ENCODE assay signal across 8 mouse cellular contexts in genomic region chr2:132815608-132816314, GRCm38 (mm10). TPM values are rescaled to one million over a fixed set of nuclear protein-coding genes. Genes with fewer than 3 reads are reported as not detected.
DNase-seq lines count a peak whose midpoint lies in the region; ATAC-seq and TF ChIP-seq lines count a peak whose summit lies in the region.

Gene Trmt6, minus strand, starts transcription at chr2:132816055.
Gene Mcm8, plus strand, starts transcription at chr2:132816141.

- TF ChIP-seq EP300 in lung, postnatal 0 days (IDR thresholded peaks at IDR 0.05), result peak; percentile 73

- no peaks in the 10 kb centered on the region for H3K27me3 ChIP-seq in hindbrain, embryonic 10.5 days (ENCODE audit: insufficient read depth, poor library complexity, severe bottlenecking)
- no peaks in the 10 kb centered on the region for H3K27me3 ChIP-seq in lung, postnatal 0 days (replicated peaks; ENCODE audit: insufficient read depth, low read length)

- H3K9me3 ChIP-seq in hindbrain, embryonic 10.5 days, result no peaks in the 10 kb centered on the region
- no peaks in the 10 kb centered on the region for H3K9me3 ChIP-seq in lung, postnatal 0 days (ENCODE audit: low read length)

- peak; percentile 50 for TF ChIP-seq CTCF in lung, postnatal 0 days (IDR thresholded peaks at IDR 0.05)

- H3K36me3 ChIP-seq in hindbrain, embryonic 10.5 days, result peaks cover 48% of the 10 kb centered on the region
- H3K36me3 ChIP-seq in lung, postnatal 0 days (ENCODE audit: insufficient read depth, low read length), result 0 out of 2 replicates have a peak, but pooled peaks cover 4% of the 10 kb centered on the region

- peak within 1 kb of the TSS; percentile 89 for H3K27ac ChIP-seq in hindbrain, embryonic 10.5 days
- peak within 1 kb of the TSS; percentile 39 for H3K27ac ChIP-seq in lung, postnatal 0 days (ENCODE audit: low read length)

- H3K9ac ChIP-seq in lung, postnatal 0 days (replicated peaks; ENCODE audit: low read depth), result peak within 1 kb of the TSS; percentile 57

- DNase-seq in MN1 (ENCODE audit: low spot score), result peak; percentile 97
- peak; percentile 90 for DNase-seq in cerebellum, adult 9-10 months
- DNase-seq in hindbrain, embryonic 10.5 days (ENCODE audit: low spot score), result peak; percentile 95
- DNase-seq in layer of hippocampus, adult 9-11 months, result peak; percentile 94
- peak; percentile 99 for DNase-seq in lung, postnatal 0 days (ENCODE audit: low spot score)
- DNase-seq in ovary, postnatal 14 days (ENCODE audit: low spot score), result peak; percentile 73
- peak; percentile 93 for DNase-seq in thymus, postnatal 14 days

- H3K4me3 ChIP-seq in hindbrain, embryonic 10.5 days, result peak within 1 kb of the TSS; percentile 84
- peak within 1 kb of the TSS; percentile 60 for H3K4me3 ChIP-seq in lung, postnatal 0 days (ENCODE audit: low read depth, low read length)

- peaks cover 26% of the 10 kb centered on the region for H3K4me1 ChIP-seq in hindbrain, embryonic 10.5 days (replicated peaks)
- peaks cover 4% of the 10 kb centered on the region; the same call in 1 of the 2 replicates for H3K4me1 ChIP-seq in lung, postnatal 0 days (ENCODE audit: insufficient read depth, low read depth, low read length)

- ATAC-seq in frontal cortex, adult (ENCODE audit: low TSS enrichment), result peak; percentile 100
- peak; percentile 100 for ATAC-seq in lung, postnatal 0 days

- WGBS in hindbrain, embryonic 10.5 days, result under 1% methylated on average over 59 of the region's 59 CpGs
- under 1% methylated on average over 59 of the region's 59 CpGs for WGBS in lung, postnatal 0 days

- peak within 1 kb of the TSS; percentile 76 for H3K4me2 ChIP-seq in lung, postnatal 0 days (replicated peaks; ENCODE audit: low read depth, low read length)

RNA-seq across cellular contexts. Expression of gene Trmt6, which starts in this region (rescaled TPM):
- 31.7 and 37.2 TPM in 2 replicates for polyA plus RNA-seq in hindbrain, embryonic 10.5 days (2016; fragmentation: Nextera tagmentation; extraction: Ambion mirVana)
- polyA plus RNA-seq in lung, postnatal 0 days (2015; fragmentation: Nextera tagmentation; extraction: Ambion mirVana), result 17.7 and 20.6 TPM in 2 replicates

RNA-seq across cellular contexts. Expression of gene Mcm8, which starts in this region (rescaled TPM):
- polyA plus RNA-seq in hindbrain, embryonic 10.5 days (2016; fragmentation: Nextera tagmentation; extraction: Ambion mirVana), result 19.8 and 30.9 TPM in 2 replicates
- polyA plus RNA-seq in lung, postnatal 0 days (2015; fragmentation: Nextera tagmentation; extraction: Ambion mirVana), result 2.4 and 2.5 TPM in 2 replicates

Comparison
In these comparisons a context has a peak if more than half of its experiments do, and no peak if none do; other contexts are left out.
1. Peak in every context shown above with its lines: DNase-seq, ATAC-seq, H3K4me3 ChIP-seq and H3K27ac ChIP-seq.